Mouse (Mus musculus) layer of hippocampus, postnatal 36 days (tissue): Measurements from ENCODE around the gene Rp9. TPM values are rescaled to one million over a fixed set of nuclear protein-coding genes. Genes with fewer than 3 reads are reported as not detected.

ENCODE experiments used
- DNase-seq, 2 experiments: peaks; one replicate each; pipeline ENCODE4 v3.0.0; 2022
- total RNA-seq, 2 experiments: library from RNA; stranded (reverse); gene quantifications; 2 replicates each; pipeline ENCODE4 v1.2.3; 2021

The Rp9 gene
- 10 to 100 TPM; 29.9 to 33.1 TPM for total RNA-seq

- no peak for DNase-seq
Measured at GRCm38 (mm10) chr9:22469643-22470042, at the start of gene Rp9. Rp9 (minus strand) TSS chr9:22469743.

DNA sequence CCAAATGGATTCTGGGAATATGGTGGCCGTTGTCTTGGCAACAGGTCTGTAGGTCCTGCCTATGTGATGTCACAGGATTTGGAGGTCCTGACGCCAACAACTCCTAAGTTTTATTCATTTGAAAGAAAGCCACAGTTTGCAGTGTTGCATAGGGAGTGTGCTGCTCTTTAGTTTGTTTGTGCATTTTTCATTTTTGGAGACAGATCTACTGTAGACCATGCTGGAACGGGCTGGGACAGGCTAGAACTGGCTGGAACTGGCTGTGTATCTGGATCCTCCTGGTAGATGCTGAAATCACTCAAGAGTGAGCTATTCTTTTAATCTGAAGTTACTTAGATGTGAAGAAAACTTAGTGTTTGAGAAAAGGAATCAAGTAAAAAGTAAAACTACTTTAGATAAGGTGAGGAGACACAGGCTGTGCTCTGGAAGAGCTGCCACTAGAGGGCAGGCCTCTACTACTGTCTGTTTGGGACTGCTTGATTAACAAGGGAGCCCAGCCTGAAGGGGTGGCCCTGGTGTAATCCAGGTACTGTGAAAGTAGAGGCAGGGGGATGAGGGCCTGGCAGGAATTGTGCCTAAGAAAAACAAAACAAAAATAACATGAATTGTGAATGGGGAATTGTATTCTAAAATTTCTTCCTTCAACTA, 49.0 kb upstream of the Rp9 start:
- peak in 1 of 2 experiments; percentile 21 for DNase-seq

- no peak for DNase-seq
Measured at GRCm38 (mm10) chr9:22515076-22515475, 45.5 kb upstream of the Rp9 start.

- DNase-seq = no peak
Measured at GRCm38 (mm10) chr9:22505574-22505973, 36.0 kb upstream of the Rp9 start.

DNA sequence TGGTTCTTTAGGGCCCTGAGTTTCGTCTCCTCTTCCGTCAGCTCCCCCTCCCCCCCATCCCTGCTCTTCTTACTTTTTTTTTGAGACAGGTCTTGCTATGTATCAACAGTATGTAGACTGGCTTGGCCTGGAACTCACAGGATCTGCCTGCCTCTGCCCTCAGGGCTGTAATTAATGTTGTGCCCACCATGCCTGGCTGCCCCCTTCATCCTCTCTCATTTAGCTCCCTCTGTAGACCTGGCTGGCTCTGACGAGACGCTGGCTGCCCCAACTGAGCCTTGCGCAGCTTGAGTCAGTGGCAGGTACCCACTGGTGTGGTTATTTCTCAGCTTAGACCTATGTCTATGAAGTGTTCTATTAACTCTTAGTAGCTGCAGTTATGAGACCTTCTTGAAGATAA, 34.0 kb upstream of the Rp9 start:
- DNase-seq = no peak

DNA sequence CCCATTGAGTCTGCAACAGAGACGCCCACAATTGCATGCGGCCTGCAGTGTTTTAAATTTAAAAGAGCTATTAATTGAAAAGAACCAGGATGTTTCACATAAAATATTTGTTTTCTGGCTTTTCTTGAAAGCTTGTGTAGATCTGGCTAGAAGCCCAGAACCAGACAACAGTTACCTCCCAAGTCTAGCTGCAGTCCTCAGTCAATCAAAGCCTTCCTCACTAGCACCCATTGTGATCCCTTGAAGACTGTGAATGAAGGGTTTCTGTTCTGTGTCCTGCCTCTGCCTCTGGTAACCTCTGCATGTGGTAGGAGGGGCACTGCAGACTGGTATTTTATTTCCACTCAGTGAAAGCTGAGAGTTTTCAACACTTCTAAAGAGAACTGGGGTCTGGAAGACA, 33.4 kb upstream of the Rp9 start:
- DNase-seq = no peak

- no peak for DNase-seq
Measured at GRCm38 (mm10) chr9:22497021-22497767, 27.7 kb upstream of the Rp9 start.

- no peak for DNase-seq
Measured at GRCm38 (mm10) chr9:22495133-22495532, 25.6 kb upstream of the Rp9 start.

DNA sequence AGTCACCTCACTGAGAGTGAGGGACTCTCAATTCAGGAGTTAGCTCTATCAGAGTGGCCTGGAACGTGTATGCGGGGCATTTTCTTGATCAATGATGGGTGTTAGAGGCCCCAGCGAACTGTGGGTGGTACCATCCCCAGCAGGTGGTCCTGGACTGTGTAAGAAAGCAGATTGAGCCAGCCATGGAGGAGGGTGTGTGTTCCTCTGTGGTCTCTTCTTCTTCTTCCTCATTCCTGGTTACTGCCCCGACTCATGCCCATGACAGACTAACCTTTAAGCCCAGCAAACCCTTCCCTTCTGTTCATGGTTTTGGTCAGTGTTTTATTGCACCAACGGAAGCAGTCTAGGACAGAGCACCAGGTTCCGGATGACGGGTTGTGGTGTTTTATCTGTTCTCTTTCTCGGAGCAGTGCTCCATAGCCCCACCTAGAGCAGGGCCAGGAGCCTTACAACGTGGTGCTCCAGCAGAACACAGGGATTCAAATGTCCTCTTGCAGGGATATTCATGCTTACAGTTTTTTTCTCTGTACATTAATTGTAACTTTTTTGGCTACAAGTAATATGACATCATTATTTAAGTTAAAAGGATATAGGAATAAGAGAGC, 24.8 kb upstream of the Rp9 start:
- DNase-seq = no peak

DNA sequence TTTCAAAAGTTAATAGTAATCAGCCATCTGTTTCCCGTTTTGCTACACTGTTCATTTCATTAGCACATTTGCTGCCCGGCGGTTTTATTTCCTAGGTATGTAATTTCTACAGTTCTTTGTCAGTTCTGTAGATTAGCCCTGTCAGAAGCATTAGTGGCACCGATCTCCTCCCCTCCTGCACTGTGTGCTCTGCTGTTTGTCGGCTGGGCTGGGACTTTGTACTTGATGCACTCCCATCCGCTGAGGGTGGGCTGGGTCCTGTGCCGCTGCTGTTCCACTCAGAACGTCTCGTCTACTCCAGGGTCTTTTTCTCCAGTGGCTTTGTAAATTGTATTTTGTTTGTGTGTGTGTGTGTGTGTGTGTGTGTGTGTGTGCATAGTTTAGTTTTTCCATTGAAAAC, 19.4 kb upstream of the Rp9 start:
- no peak for DNase-seq

GRCm38 (mm10) chr9:22486211-22486610, 16.7 kb upstream of the Rp9 start:
- DNase-seq = no peak

DNA sequence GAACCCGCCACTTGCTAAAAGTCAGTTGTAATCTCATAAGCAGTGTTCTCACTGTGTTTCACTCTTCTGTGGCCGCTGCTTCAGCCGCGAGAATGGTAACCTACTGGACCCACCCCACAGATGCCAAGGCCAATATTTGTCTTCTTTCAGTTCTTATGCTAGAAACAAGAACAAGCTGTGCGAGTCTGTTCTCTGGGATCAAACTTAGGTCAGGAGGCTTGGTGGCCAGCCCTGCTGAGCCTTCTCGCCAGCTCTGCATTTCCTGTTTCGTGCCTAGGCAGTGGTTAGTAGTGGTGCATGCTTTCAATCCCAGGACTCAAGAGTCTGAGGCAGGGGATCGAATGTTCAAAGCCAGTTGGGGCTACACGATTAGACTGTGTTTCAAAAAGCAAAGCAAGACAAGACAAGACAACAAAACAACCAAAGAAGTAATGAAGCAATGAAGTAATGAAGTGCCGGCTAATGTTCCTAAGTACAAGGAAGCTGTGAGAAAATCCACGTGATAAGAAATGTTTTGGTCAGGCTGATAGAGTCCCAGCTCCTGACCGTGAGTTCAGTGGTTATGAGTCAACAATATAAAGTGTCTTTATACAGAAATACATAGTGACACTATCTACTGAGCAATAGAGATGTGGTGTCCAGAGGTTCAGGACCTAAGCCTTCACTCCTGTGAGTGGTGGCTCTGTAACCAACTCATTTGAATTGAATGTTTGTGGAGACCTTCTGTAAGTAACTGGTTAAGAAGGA, 15.2 kb upstream of the Rp9 start:
- no peak for DNase-seq

DNA sequence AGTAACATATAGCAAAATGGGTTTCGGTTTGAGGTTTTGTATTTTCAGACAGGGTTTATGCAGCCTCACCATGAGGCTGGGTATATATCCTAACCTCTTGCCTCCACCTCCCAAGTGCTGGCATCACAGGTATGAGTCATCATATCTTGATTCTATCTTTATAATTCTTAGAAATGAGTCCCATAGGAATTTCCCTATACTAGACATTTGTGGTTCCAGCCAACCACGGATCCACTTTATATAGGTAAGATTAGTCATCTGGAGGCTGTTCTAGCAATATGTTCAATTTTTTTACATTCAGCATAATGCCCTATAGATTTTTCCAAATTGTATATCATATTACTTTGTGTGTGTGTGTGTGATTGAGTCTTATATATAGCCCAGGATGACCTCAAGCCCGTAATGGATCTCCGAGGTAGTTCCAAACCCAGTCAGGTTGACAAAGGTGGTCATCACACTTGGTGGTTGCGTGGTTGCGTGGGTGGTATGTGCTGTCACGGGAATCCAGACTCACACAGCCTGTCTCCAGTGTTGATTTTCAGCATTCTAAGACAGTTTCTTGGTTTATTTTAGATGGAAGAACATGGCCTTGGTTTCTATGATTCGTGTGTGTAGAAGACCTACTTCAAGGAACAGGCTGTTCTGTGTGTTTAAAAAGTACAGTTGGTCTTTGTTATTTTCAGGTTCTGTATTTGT, 14.5 kb upstream of the Rp9 start:
- DNase-seq = no peak

DNA sequence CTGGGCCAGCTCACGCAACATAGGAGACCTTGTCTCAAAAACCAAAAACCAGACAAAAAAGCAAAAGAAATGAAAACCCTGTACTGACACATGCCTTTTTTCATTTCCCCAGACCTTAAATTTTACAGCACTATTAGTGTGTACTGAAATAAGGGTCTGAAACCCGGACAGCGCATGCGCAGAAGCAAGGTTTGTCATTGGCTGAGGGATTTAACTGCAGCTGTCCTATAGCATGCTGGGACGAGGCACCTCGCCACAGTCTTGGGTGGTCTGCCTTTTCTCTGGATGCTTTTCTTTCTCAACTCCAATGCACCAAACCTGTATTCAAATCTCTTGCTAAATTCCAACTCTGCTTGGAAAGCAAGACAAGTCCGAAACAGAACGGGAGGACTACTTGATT, 9.4 kb upstream of the Rp9 start:
- no peak for DNase-seq

GRCm38 (mm10) chr9:22476265-22476664, 6.7 kb upstream of the Rp9 start:
- DNase-seq = no peak

- DNase-seq = peak; percentile 95
Measured at GRCm38 (mm10) chr9:22475424-22475868, 5.9 kb upstream of the Rp9 start, which contains the start of gene Bbs9. Bbs9 (plus strand) TSS chr9:22475715.

DNA sequence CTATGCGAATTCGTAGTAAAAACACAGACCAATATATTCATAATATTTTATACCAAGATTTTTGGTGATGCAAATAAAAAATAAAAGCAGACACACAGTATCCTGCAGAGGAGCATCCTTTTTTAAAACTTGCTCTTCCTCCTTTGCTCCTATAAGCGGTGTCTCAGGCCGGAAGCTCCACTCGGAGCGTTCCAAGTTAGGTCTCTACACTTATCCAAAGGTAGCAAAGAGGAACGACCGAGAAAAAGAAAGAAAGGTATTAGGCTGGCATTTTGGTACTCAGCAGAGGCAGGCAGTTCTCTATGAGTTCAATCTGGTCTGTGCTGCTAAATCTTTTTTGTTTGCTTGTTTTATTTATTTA, 664 bp downstream of the Rp9 start:
- DNase-seq = no peak

DNA sequence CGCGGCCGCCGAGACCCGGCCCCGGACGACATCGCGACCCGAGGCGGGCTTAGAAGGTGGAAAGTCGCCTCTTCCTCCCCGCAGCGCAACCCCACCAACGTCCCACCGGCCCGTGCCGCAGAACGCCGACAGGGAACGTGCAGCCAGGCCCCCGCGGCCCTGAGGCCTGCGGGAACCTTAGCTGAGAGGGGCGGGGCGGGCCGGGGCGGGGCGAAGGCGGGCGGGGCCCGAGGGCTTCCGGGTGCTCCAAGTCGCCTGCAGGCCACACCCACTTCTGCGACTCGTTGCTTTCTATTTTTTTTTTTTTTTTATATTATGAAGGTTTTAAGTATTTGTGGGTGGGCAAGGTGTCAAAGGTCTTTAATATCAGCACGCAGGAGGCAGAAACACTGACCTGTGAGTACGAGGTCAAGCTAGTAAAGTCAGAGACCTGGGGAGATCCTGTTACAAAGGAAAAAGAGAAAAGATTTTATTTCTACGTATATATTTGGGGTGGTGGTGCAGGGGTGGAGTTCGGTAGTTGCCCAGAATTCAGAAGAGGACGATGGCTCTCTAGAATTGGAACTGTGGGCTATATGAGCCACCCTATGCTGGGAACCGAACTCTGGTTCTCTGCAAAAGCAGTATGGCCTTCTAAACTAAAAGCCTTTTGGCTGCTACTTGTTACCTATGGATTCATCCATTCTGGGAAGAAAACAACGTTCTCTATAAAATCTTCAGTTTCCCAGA, 1.2 kb downstream of the Rp9 start:
- no peak for DNase-seq

GRCm38 (mm10) chr9:22467371-22468169, 2.0 kb downstream of the Rp9 start:
- peak; percentile 38 to 51 for DNase-seq

- DNase-seq = no peak
Measured at GRCm38 (mm10) chr9:22466212-22466611, 3.3 kb downstream of the Rp9 start.

GRCm38 (mm10) chr9:22461946-22462345, 7.6 kb downstream of the Rp9 start:
- peak; percentile 36 to 53 for DNase-seq
